Mouse (Mus musculus) retina, adult 2 months (tissue): ENCODE results near the gene Sult1d1.
"Not testable (repeated sequence)": the region's sequence is repeated elsewhere in the genome, so short reads cannot be mapped to it uniquely, and the experiment has no call there.

Experiments
- DNase-seq: peaks from one replicate; pipeline ENCODE4 v3.0.0-alpha.2; 2012; ENCODE audit warnings: low read depth, low spot score

Gene Sult1d1

DNA sequence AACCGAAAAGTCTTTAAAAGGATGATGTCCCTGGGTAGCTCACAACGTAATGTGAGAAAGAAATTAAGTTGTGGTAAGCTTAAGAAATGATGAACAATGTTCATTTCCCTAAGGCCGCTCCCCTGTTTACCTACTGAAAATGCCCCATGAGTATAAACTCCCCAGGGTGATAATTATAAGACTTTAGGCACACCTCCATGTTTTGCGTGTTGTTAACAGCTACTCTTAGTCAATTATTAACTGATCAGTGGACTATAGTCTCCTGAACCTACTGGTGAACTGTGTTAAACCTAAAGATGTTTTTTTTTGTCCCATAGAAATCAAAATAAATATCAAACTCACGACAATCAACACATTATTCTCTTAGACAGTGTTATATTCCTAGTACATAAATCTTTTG lies at the start of gene Sult1d1:
Gene Sult1d1 (minus strand): TSS at position 183 of the 400 bp plus-strand sequence.
- DNase-seq, result no peak

DNA sequence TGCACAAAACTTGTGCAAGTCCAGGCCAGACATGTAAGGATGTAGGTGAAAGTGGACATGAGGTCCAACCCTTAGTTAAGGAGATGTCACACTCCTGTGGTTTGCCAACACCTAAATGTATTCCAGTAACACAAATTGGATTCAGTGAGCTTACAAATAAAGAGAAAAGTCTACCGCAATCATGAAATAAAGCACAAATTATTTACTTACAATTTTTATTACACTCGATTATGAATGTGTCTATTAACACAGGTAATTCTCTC lies 46.2 kb upstream of the Sult1d1 start:
- DNase-seq, result no peak

DNA sequence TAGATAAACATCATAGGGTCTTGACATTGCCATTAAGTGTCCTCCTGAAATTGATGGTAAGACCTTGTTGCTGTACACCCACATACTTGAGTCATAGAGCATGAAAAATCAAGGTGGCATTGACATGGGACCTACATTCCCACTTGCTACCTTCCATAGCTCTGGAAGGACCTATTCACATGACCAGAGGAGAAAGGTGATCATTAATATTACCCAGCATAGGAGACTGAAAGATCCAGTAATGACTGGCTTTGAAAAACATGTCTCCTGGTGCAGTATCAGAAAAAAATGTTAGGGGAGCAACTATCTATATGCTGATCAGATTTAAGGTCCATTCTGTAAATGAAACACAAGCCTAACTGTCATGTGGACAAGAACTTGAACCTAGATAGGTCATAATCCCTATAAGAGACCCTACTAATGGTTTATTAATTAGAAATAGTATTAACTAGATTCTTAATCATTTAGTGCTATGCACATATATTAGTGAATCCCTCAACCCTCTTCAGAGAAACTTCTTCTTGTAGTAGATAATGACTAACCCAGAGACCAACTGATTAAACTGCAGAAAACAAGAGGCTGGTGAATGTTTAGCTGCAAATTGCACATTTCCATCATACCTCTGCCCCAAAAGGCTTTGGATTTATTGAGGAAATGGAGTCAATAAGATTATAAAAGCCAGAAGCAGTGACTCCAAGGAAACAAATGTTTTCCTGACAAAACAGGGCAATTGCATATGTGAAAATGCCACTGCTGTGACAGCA lies 45.7 kb upstream of the Sult1d1 start:
- DNase-seq, result no peak

DNA sequence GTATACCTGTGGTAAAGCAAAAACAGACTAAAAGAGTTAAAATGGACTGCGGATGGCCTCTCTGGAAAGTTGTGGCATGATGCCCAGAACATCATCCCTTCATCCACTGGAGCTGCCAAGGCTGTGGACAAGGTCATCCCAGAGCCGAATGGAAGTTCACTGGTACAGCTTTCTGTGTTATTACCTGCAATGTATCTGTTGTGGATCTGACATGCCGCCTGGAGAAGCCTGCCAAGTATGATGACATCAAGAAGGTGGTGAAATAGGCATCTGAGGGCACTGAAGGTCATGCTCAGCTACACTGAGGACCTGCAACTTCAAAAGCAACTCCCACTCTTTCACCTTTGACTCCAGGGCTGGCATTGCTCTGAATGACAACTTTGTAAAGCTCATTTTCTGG lies 32.2 kb upstream of the Sult1d1 start:
- no peak for DNase-seq

GRCm38 (mm10) chr5:87597891-87598290 lies 29.1 kb upstream of the Sult1d1 start:
- DNase-seq, result no peak

DNA sequence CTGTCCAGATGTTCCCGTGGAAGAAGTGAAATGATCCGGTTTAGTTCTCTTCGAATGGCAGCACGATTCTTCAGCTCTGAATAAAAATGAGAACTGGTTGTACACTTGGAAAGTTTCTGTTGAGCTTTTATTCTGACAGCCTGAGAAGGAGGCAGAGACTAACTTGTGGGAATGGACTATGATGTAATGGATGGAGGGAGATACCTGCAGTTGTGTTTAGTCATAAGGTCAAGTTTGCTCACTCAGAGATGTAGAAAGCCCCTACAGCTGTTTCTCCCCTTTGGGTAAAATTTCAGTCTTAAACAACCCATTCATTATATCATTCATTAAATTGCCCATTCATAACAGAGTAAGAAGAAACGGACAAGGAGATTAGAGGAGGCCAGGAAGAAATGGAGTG lies 22.7 kb upstream of the Sult1d1 start, which contains the start of gene Sult1e1:
Gene Sult1e1 (minus strand): TSS at position 101 of the 400 bp plus-strand sequence.
- DNase-seq, result no peak

DNA sequence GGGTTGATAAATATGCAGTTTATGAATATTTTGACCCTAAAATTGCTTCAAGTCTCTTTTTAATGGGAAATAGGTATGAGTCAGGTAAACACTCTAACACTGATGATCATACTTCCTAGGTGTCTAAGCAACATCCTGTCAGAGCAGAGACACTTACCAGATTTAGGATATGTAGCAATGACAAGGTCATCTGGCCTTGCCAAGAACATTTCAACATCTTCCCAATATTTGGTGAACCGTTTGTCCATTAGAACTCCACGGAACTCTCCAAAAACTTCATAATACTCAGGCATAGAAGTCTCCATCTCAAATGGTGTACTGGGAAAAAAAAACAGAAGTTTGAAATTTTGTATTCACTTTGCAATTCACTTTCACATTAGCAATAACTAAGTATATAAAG lies 21.1 kb upstream of the Sult1d1 start:
- no peak for DNase-seq

DNA sequence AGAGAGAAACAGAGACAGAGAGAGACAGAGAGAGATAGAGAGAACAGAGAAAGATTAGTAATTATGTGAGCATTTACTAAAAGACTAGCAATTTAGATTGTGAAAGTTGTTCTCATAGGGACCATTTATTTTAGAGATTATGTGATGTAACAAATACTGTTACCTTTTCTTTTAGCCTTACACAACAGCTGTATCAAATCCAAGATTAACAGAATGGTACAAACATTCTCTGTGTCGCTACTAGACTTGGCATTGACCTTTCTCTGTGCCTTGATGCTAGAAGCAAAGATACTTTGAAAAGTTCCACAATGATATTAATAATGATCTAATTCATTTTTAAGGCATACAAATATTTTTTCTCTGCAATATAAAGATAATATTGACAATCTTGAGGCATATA lies 11.6 kb upstream of the Sult1d1 start:
- DNase-seq, result no peak

GRCm38 (mm10) chr5:87574174-87574573 lies 5.3 kb upstream of the Sult1d1 start:
- no peak for DNase-seq

- DNase-seq, result no peak
These were observed 4.7 kb upstream of the Sult1d1 start for GRCm38 (mm10) chr5:87573490-87573889.

DNA sequence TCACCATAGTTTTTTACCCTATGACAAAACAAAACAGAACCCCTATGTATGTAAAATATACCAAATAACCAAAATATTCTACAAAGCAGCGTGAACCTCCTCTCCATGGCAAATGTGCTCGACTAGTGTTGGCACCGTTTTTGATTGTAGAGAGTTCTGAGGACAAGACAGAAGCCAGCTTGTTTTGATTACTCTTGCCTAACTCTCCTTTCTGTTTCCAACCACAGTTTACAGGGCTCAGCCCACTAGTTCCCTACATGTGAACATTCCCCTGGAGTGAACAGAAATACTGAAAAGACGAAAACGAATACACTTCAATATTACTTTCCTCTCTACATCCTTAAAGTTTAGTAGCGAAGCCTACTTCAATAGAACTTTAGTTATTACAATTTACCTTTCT lies 4.0 kb upstream of the Sult1d1 start:
- no peak for DNase-seq

DNA sequence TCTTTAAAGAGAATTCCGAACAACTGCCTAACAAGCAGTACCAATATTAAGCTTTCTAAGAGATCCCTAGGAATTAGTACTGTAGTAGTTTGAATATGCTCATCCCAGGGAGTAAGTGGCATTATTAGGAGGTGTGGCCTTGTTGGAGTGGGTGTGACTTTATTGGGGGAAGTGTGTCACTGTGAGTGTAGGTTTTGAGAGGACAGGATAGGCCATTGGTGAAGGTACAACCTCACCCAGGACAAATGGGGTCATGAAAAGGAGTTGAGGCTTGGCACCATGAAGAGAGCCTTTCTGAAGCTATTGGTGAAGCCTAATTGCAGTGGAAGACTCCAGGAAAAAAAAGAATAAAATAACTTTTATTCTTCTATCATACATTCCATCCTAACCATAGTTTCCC lies 1.5 kb downstream of the Sult1d1 start:
- no peak for DNase-seq

DNA sequence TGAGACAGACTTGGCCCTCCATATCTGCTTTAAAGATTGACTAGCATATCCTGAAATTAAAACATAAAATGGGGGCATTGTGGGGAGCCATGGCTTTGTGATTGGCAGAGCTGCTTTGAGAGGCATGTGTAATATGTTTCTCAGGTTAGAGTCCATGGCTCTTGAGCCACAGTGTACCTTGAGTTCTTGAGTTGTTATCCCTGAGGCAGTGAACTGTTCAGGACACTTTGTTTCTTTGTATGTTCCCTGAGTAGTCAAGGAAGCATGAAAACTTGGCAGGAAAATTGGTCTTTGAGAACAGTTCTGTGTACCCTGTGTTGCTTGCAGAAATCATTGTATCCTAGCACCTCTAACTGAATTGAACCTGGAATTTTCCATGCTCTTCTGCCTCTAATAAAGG lies 5.9 kb downstream of the Sult1d1 start:
- DNase-seq, result no peak

- no peak for DNase-seq
These were observed 6.3 kb downstream of the Sult1d1 start for GRCm38 (mm10) chr5:87562526-87562925.

- no peak for DNase-seq
These were observed 8.7 kb downstream of the Sult1d1 start for GRCm38 (mm10) chr5:87560145-87560544.

GRCm38 (mm10) chr5:87550935-87551334 lies 17.9 kb downstream of the Sult1d1 start:
- no peak for DNase-seq

DNA sequence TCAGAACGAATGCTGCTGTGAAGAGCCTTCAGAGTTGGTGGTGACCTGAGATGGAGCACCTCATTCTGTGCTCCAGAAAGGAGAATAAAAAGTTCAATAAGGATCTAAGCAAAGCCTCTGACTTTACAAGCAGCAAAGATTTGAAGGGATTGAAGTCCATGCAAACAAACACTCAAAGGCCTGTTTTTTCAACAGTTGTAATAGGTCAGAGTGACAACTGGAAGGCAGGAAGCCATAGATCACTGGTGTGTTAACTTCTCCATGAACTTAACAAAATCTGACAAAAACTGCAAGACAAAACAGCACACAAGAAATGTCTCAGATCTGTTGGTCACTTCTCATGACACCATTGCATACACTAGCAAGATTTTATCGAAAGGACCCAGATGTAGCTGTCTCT lies 30.7 kb downstream of the Sult1d1 start, which contains the start of gene Sult1b1:
Gene Sult1b1 (minus strand): TSS at position 85 of the 400 bp plus-strand sequence.
- DNase-seq, result no peak

GRCm38 (mm10) chr5:87535994-87536644 lies 32.7 kb downstream of the Sult1d1 start:
- DNase-seq, result no peak

DNA sequence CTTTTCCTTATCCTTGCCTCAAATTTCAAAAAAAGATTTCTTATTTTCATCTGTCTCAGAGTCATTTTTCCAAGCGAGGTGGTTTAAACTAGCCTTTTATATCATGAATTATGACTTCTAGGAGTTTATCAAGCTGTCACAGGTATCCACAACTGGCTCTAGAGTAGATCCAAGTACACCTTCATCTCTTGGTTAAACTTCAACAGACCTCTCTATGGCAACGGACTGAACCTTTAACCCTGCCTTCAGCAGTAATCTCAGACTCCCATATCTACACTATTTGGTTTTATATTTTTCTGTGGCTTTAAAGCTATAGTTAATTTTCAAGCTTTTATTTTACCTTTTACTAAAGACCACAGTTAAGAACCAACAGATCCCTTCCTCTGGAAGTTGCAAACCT lies 36.5 kb downstream of the Sult1d1 start:
- no peak for DNase-seq

DNA sequence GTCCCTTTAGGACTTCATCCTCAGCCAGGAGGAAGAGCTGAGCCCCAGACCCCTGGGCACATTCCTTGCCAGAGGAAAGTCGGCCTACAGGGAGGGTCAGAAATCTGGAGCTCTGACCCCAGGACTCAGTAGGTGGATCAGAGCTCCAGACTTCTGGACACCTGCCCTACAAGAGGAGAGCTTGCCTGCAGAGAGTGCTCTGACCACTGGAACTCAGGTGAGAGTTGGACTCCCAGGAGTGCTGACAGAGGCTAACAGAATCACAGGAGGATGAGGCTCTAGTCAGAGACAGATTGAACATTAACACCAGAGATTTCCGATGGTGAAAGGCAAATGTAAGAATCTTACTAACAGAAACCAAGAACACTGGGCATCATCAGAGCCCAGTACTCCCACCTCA lies 45.3 kb downstream of the Sult1d1 start:
- not testable (repeated sequence) for DNase-seq

DNA sequence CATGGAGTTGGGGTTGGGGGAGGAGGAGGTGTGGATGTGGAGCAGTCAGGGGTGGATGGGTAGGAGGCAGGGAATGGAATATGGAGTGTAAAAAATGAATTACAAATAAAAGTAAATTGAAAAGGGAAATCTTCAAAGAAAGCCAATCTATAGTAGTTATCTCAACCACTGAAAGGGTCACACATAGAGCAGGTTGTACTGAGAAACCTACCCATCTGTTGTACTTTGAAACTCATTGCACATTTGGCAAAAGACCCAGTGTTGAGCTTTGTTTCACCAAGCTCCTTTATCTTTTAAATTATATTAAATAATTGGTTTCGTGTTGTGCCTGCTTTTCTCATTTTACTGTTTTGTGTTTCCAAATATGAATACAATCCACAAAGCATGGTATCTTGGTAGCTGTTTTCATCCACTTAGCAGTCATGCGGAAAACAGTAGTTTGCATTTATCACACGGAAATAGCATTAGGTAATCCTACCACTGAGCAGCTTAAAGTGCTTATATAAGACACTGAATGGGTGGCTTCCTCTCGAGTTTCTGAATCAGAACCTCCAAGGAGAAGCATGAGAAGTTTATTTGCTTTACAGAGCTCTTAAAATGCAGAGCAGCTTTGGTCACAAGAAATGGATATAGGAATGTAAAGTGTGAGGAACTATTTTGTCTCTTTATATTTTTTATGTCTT lies 62.9 kb downstream of the Sult1d1 start:
- DNase-seq, result no peak
